Mouse (Mus musculus) layer of hippocampus, adult 8-10 months (tissue): ENCODE measurements around the gene Gins3. TPM values are rescaled to one million over a fixed set of nuclear protein-coding genes. Genes with fewer than 3 reads are reported as not detected.
"Not testable (repeated sequence)": the region's sequence is repeated elsewhere in the genome, so short reads cannot be mapped to it uniquely, and the experiment has no call there.

Experiments used
- DNase-seq, 2 experiments: peaks; one replicate each; pipeline ENCODE4 v3.0.0; 2022; ENCODE audit warnings: low spot score in 2 of 2
- total RNA-seq, 4 experiments: library from RNA; stranded (reverse); gene quantifications; 2 replicates each; pipeline ENCODE4 v1.2.4; 2022

The Gins3 gene
- 1 to 10 TPM; 1.8 to 3.4 (median 2.5) TPM for total RNA-seq

- DNase-seq, result peak; percentile 84 to 88
Measured at GRCm38 (mm10) chr8:95633262-95634062, at the start of gene Gins3. Gene Gins3 (plus strand): TSS chr8:95633453.

GRCm38 (mm10) chr8:95587339-95587738 is 45.9 kb upstream of the Gins3 start:
- no peak for DNase-seq

GRCm38 (mm10) chr8:95589282-95589681 is 44.0 kb upstream of the Gins3 start:
- no peak for DNase-seq

- no peak for DNase-seq
Measured at GRCm38 (mm10) chr8:95590539-95590938, 42.7 kb upstream of the Gins3 start.

- no peak for DNase-seq
Measured at GRCm38 (mm10) chr8:95592131-95592780, 41.0 kb upstream of the Gins3 start.

GRCm38 (mm10) chr8:95593439-95594393 is 39.5 kb upstream of the Gins3 start:
- DNase-seq, result no peak

GRCm38 (mm10) chr8:95595131-95595530 is 38.1 kb upstream of the Gins3 start:
- no peak for DNase-seq

- DNase-seq, result no peak
Measured at GRCm38 (mm10) chr8:95596841-95597241, 36.4 kb upstream of the Gins3 start.

- peak; percentile 39 to 79 for DNase-seq
Measured at GRCm38 (mm10) chr8:95599861-95600260, 33.4 kb upstream of the Gins3 start.

GRCm38 (mm10) chr8:95601306-95601705 is 31.9 kb upstream of the Gins3 start:
- DNase-seq, result no peak

GRCm38 (mm10) chr8:95602168-95602567 is 31.1 kb upstream of the Gins3 start:
- no peak for DNase-seq

GRCm38 (mm10) chr8:95606509-95606908 is 26.7 kb upstream of the Gins3 start:
- DNase-seq, result not testable (repeated sequence)

- peak; percentile 34 to 46 for DNase-seq
Measured at GRCm38 (mm10) chr8:95607210-95607609, 26.0 kb upstream of the Gins3 start.

- DNase-seq, result no peak
Measured at GRCm38 (mm10) chr8:95609406-95609805, 23.8 kb upstream of the Gins3 start.

GRCm38 (mm10) chr8:95610749-95611148 is 22.5 kb upstream of the Gins3 start:
- no peak for DNase-seq

GRCm38 (mm10) chr8:95611769-95612168 is 21.5 kb upstream of the Gins3 start:
- no peak for DNase-seq

- DNase-seq, result no peak
Measured at GRCm38 (mm10) chr8:95616383-95616782, 16.9 kb upstream of the Gins3 start.

GRCm38 (mm10) chr8:95620046-95620445 is 13.2 kb upstream of the Gins3 start:
- peak in 1 of 2 experiments; percentile 26 for DNase-seq

GRCm38 (mm10) chr8:95624833-95625232 is 8.4 kb upstream of the Gins3 start:
- no peak for DNase-seq

GRCm38 (mm10) chr8:95632840-95633239 is 413 bp upstream of the Gins3 start:
- DNase-seq, result no peak

- no peak for DNase-seq
Measured at GRCm38 (mm10) chr8:95634063-95634340, 749 bp downstream of the Gins3 start.

GRCm38 (mm10) chr8:95644942-95645341 is 11.7 kb downstream of the Gins3 start:
- no peak for DNase-seq
